Mouse (Mus musculus) right cerebral cortex, adult 2 months (tissue): ENCODE results near the gene Tmem59.

ENCODE experiments used
- DNase-seq, 2 experiments: peaks; one replicate each; pipeline ENCODE4 v3.0.0; 2021 to 2022; ENCODE audit warnings: low spot score in 2 of 2

Gene Tmem59

GRCm38 (mm10) chr4:107240196-107240595 is 62.0 kb downstream of the Tmem59 start:
- DNase-seq, result no peak

GRCm38 (mm10) chr4:107243365-107244333 is 65.5 kb downstream of the Tmem59 start:
- no peak for DNase-seq

GRCm38 (mm10) chr4:107245368-107245767 is 67.2 kb downstream of the Tmem59 start:
- no peak for DNase-seq

GRCm38 (mm10) chr4:107246040-107246439 is 67.8 kb downstream of the Tmem59 start:
- DNase-seq, result no peak

GRCm38 (mm10) chr4:107247110-107247509 is 68.9 kb downstream of the Tmem59 start:
- DNase-seq, result no peak

GRCm38 (mm10) chr4:107248061-107248460 is 69.9 kb downstream of the Tmem59 start:
- DNase-seq, result no peak

- DNase-seq, result no peak
These were observed 71.3 kb downstream of the Tmem59 start for GRCm38 (mm10) chr4:107249471-107249870.

GRCm38 (mm10) chr4:107250494-107250893 is 72.3 kb downstream of the Tmem59 start:
- peak in 1 of 2 experiments; percentile 50 for DNase-seq
